ENCODE assay signal across 9 mouse cellular contexts in the genomic region with DNA sequence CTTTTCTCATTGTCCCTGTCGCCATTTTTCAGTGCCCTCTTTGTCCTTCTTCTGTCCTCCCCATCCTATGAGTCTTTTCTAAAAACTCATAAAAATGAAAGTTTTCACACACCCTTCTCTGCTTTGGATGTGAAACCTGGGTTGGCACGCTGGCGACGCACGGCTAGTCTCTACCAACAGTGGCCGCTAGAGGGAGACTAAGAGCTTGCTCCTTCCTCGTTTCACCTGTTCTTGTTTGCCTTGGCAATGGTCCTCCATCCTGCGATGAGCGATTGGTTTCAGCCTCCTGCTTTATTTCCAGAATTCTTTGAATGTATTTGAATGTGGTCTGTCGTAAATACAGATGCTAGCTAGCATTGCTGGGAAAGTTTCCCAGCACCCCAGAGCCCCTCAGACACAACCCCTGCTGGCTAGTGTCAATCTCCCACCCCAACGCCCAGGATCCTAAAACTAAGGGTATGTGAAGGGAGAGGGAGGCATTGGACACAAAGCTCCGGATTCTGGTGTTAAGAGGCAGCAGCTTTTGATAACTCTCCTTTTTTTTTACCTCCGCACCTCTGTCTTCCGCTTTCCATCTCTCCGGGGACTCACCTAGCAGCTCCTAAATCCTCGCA.
DNase-seq lines count a peak whose midpoint lies in the region; ATAC-seq and TF ChIP-seq lines count a peak whose summit lies in the region.
"Had no signal": no experiment of that assay in that cellular context is flagged by ENCODE, and none has a peak within 500 bp of the region (broad histone marks: within the 10 kb centered on the region; RNA-seq: fewer than 3 reads in every experiment).

No protein-coding gene starts in this region.

- intact Hi-C loops in heart, postnatal 25 days (cut with DNase I): loop anchor here (2.0 to 5.0 kb wide), 3 partner anchors 44 to 308 kb away; partner anchors contain the start of gene Ivns1abp

- in situ Hi-C loops in CH12.LX (cut with MboI; ENCODE audit: low pct_ligation_motif_present, low pct_unique_long_range_greater_than_20kb, low sequenced_read_pairs): no loop called here

- WGBS in forebrain, embryonic 16.5 days: 31% methylated on average over 16 of the region's 16 CpGs
- WGBS in large intestine, adult 2 months: 29% methylated on average over 16 of the region's 16 CpGs

- TF ChIP-seq RAD21 in CH12.LX (IDR thresholded peaks at IDR 0.05; ENCODE audit: low read depth, low read length): peak; percentile 83

- H3K4me1 ChIP-seq in CH12.LX (ENCODE audit: control insufficient read depth in 1 of 2, insufficient read depth in 2 of 2): peaks cover 5 to 21% of the 10 kb centered on the region in 2 experiments
- no peaks in the 10 kb centered on the region for H3K4me1 ChIP-seq in forebrain, embryonic 16.5 days (replicated peaks; ENCODE audit: control insufficient read depth, insufficient read depth, low read length)

- 0 out of 2 replicates have a peak overlapping the region, but pooled peaks have one; percentile 70 for H3K4me2 ChIP-seq in CH12.LX (ENCODE audit: insufficient read depth, low read depth, poor library complexity, severe bottlenecking)
- no peak overlapping the region for H3K4me2 ChIP-seq in forebrain, embryonic 16.5 days (ENCODE audit: low read length)
- H3K4me2 ChIP-seq: embryonic facial prominence, embryonic 15.5 days had no signal

- no peaks in the 10 kb centered on the region for H3K9me3 ChIP-seq in CH12.LX (replicated peaks; ENCODE audit: low read length)
- no peaks in the 10 kb centered on the region for H3K9me3 ChIP-seq in forebrain, embryonic 16.5 days (ENCODE audit: control insufficient read depth, low read length)
- H3K9me3 ChIP-seq: embryonic facial prominence, embryonic 15.5 days had no signal

- peak; percentile 86 to 90 for TF ChIP-seq CTCF in CH12.LX (conservative IDR thresholded peaks at IDR 0.05 in 1 of 2, IDR thresholded peaks at IDR 0.05 in 1 of 2; ENCODE audit: low read depth in 2 of 2, low read length in 2 of 2)

- no peaks in the 10 kb centered on the region for H3K27me3 ChIP-seq in CH12.LX (replicated peaks)
- H3K27me3 ChIP-seq in forebrain, embryonic 16.5 days (replicated peaks; ENCODE audit: control insufficient read depth, insufficient read depth, low read length): no peaks in the 10 kb centered on the region
- H3K27me3 ChIP-seq: embryonic facial prominence, embryonic 15.5 days had no signal

- dilution Hi-C loops in CH12.LX (cut with MboI; ENCODE audit: extremely low pct_ligation_motif_present, extremely low pct_unique_long_range_greater_than_20kb, low sequenced_read_pairs): no loop called here

- ATAC-seq in forebrain, embryonic 16.5 days: peak; percentile 80
- ATAC-seq in neutrophil, adult 5-6 weeks (ENCODE audit: extremely low read depth, insufficient number of reproducible peaks, low FRiP score, poor library complexity, severe bottlenecking): peak; percentile 86

- DNase-seq in CH12.LX (ENCODE audit: extremely low read depth): peak; percentile 74
- peak; percentile 85 for DNase-seq in c-Kit-positive CD71-positive TER-119-positive erythroid progenitor cells, embryonic 14.5 days (ENCODE audit: low spot score)
- peak; percentile 53 for DNase-seq in heart, postnatal 25 days (ENCODE audit: low spot score)
- DNase-seq in large intestine, adult 2 months (ENCODE audit: low read depth, low spot score): peak; percentile 67
- DNase-seq in lung, adult 18-20 months: peak; percentile 76 to 85
- DNase-seq in testis, postnatal 14 days (ENCODE audit: low spot score): peak; percentile 65

- H3K36me3 ChIP-seq in CH12.LX (replicated peaks in 1 of 2; ENCODE audit: control insufficient read depth in 1 of 2, insufficient read depth in 1 of 2, low read length in 1 of 2): no peaks in the 10 kb centered on the region
- H3K36me3 ChIP-seq in forebrain, embryonic 16.5 days (ENCODE audit: control insufficient read depth, insufficient read depth): no peaks in the 10 kb centered on the region
- H3K36me3 ChIP-seq: embryonic facial prominence, embryonic 15.5 days had no signal

- H3K4me3 ChIP-seq in CH12.LX (replicated peaks in 1 of 3; ENCODE audit: low read depth in 2 of 3, low read length in 2 of 3, poor library complexity in 1 of 3): no peak overlapping the region
- H3K4me3 ChIP-seq in forebrain, embryonic 16.5 days (replicated peaks; ENCODE audit: low read length): no peak overlapping the region
- H3K4me3 ChIP-seq: embryonic facial prominence, embryonic 15.5 days had no signal

- TF ChIP-seq POLR2A in CH12.LX (IDR thresholded peaks at IDR 0.05; ENCODE audit: low read depth, low read length): no peak

- no peak overlapping the region for H3K9ac ChIP-seq in CH12.LX (ENCODE audit: insufficient read depth, low read depth)
- H3K9ac ChIP-seq in forebrain, embryonic 16.5 days (replicated peaks; ENCODE audit: low read depth, low read length): no peak overlapping the region
- H3K9ac ChIP-seq: embryonic facial prominence, embryonic 15.5 days had no signal

- TF ChIP-seq EP300 in CH12.LX (IDR thresholded peaks at IDR 0.05; ENCODE audit: low read length): no peak

- H3K79me2 ChIP-seq in CH12.LX (replicated peaks; ENCODE audit: control insufficient read depth, extremely low read depth, insufficient read depth, poor library complexity, severe bottlenecking): no peaks in the 10 kb centered on the region

- no peak overlapping the region for H3K27ac ChIP-seq in CH12.LX (ENCODE audit: insufficient read depth, low read depth)
- no peak overlapping the region for H3K27ac ChIP-seq in forebrain, embryonic 16.5 days (ENCODE audit: low read length)
- H3K27ac ChIP-seq: embryonic facial prominence, embryonic 15.5 days had no signal

TF ChIP-seq in CH12.LX, 34 proteins besides CTCF, POLR2A, EP300 and RAD21:
- TF ChIP-seq BHLHE40 (IDR thresholded peaks at IDR 0.05; ENCODE audit: low read depth, low read length): peak; percentile 45
- 0 out of 2 replicates have a peak, but pooled peaks have one; percentile 13 for TF ChIP-seq MAX (IDR thresholded peaks at IDR 0.05; ENCODE audit: low read length)
- peak; percentile 88 for TF ChIP-seq SMC3 (IDR thresholded peaks at IDR 0.05; ENCODE audit: low read depth, low read length)
- no peak for TF ChIP-seq MYC (IDR thresholded peaks at IDR 0.05; ENCODE audit: low read depth, low read length)
- peak; percentile 21; the same call in 1 of the 2 replicates for TF ChIP-seq IRF4 (IDR thresholded peaks at IDR 0.05; ENCODE audit: low read depth, low read length)
- TF ChIP-seq MEF2A (IDR thresholded peaks at IDR 0.05; ENCODE audit: borderline replicate concordance, low read depth, low read length): 0 out of 2 replicates have a peak, but pooled peaks have one; percentile 26
- TF ChIP-seq TCF12 (IDR thresholded peaks at IDR 0.05; ENCODE audit: low read depth, low read length): no peak
- peak; percentile 33 for TF ChIP-seq ZC3H11A (IDR thresholded peaks at IDR 0.05; ENCODE audit: low read depth, low read length)
TF ChIP-seq in CH12.LX: peak in this region for 6.
